Mouse (Mus musculus) bone marrow, adult 2 months (tissue): Measurements from ENCODE around the gene Nr1h2.

ENCODE experiments used
- CTCF ChIP-seq: fragments of 200-500 bp; IDR thresholded peaks from 2 replicates; pipeline ENCODE4 v1.5.1; 2011; ENCODE audit warnings: low read length, control low read depth; ENCODE audit not compliant: control insufficient read depth, insufficient read depth
- POLR2A ChIP-seq: fragments of 200-500 bp; IDR thresholded peaks from 2 replicates; pipeline ENCODE4 v1.6.1; 2011; ENCODE audit warnings: low read depth, mild to moderate bottlenecking, control low read depth, low read length, borderline replicate concordance; ENCODE audit not compliant: control insufficient read depth

DNA sequence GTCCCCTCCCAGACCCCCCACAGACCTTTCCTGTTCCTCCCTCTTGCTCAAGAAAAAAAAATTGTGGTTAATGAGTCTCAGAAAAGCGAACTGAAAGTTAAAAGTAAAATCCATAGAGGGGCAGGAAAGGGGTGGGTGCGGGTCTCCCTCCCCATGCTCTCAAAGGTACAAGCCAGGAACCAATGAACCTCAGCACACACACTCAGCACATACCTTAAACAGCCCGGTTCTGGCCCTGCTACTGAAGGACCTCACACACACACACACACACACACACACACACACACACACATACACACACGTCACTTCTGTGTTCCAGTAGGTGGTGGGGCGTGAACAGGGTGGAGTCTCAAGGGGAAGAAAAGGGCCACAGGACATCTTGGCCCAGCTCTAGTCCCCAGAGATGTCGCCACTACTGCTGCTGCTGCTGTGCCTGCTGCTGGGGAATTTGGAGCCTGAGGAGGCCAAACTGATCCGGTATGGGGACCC is 18.5 kb upstream of the Nr1h2 start, which contains the start of gene Napsa:
- TF ChIP-seq POLR2A (peak; percentile 91), CTCF (no peak)
